Mouse (Mus musculus) embryonic fibroblast, embryonic 13.5 days (primary cell): ENCODE measurements around the gene Col1a2.

ENCODE experiments used
- CTCF ChIP-seq: IDR thresholded peaks from 2 replicates; pipeline ENCODE4 v1.5.1; 2011; ENCODE audit warnings: mild to moderate bottlenecking, control low read depth, low read length, moderate library complexity, borderline replicate concordance; ENCODE audit not compliant: insufficient read depth
- POLR2A ChIP-seq: IDR thresholded peaks from 2 replicates; pipeline ENCODE4 v1.6.1; 2011; ENCODE audit warnings: low read depth, mild to moderate bottlenecking, control low read depth, low read length, moderate library complexity

GRCm38 (mm10) chr6:4555366-4555765 lies 50.8 kb downstream of the Col1a2 start:
- TF ChIP-seq POLR2A (no peak), CTCF (no peak)
